Mouse (Mus musculus) embryonic facial prominence, embryonic 13.5 days (tissue): Measurements from ENCODE around the gene Znrf2. TPM values are rescaled to one million over a fixed set of nuclear protein-coding genes. Genes with fewer than 3 reads are reported as not detected.

Experiments
- ATAC-seq: fragments of 200-750 bp; cut with Nextera tagmentation; 2 replicates; pipeline ENCODE4 v1.8.0; 2017; ENCODE audit warnings: low read depth; ENCODE audit not compliant: insufficient number of reproducible peaks, insufficient read depth, low FRiP score, low TSS enrichment
- H3K27ac ChIP-seq: fragments of 300-500 bp; sonication (generic); 2 replicates; pipeline ENCODE4 v1.5.1; 2015; ENCODE audit warnings: moderate library complexity, mild to moderate bottlenecking, inconsistent platforms
- H3K27me3 ChIP-seq: fragments of 300-500 bp; sonication (generic); 2 replicates; pipeline ENCODE4 v1.6.1; 2015; ENCODE audit warnings: mild to moderate bottlenecking, inconsistent platforms
- H3K36me3 ChIP-seq: fragments of 300-500 bp; sonication (generic); 2 replicates; pipeline ENCODE4 v1.6.1; 2015; ENCODE audit warnings: mild to moderate bottlenecking, inconsistent platforms
- H3K4me1 ChIP-seq: fragments of 300-500 bp; sonication (generic); 2 replicates; pipeline ENCODE4 v1.6.1; 2015; ENCODE audit warnings: inconsistent platforms
- H3K4me2 ChIP-seq: fragments of 300-500 bp; sonication (generic); 2 replicates; pipeline ENCODE4 v1.6.1; 2015; ENCODE audit warnings: moderate library complexity, mild to moderate bottlenecking, inconsistent platforms
- H3K4me3 ChIP-seq: fragments of 300-500 bp; sonication (generic); 2 replicates; pipeline ENCODE4 v1.5.1; 2015; ENCODE audit warnings: mild to moderate bottlenecking, inconsistent platforms
- H3K9ac ChIP-seq: fragments of 300-500 bp; sonication (generic); 2 replicates; pipeline ENCODE4 v1.6.1; 2015; ENCODE audit warnings: mild to moderate bottlenecking, inconsistent platforms
- H3K9me3 ChIP-seq: fragments of 300-500 bp; sonication (generic); 2 replicates; pipeline ENCODE4 v1.6.1; 2016; ENCODE audit warnings: inconsistent platforms
- WGBS: fragments of 180-500 bp; shearing (Covaris S2); methylation state at CpG from one replicate; pipeline ENCODE4 v1.1.7; 2015; ENCODE audit warnings: mixed read lengths; 5-methylcytosine and 5-hydroxymethylcytosine counted together
- polyA plus RNA-seq: library from polyadenylated mRNA; unstranded; fragments of >200 nt; fragmentation: Nextera tagmentation; extraction: Ambion mirVana; gene quantifications from 2 replicates; pipeline ENCODE4 v1.2.1, GENCODE M21; 2015

Znrf2 gene
- polyA plus RNA-seq, 1 experiment from 2014 or later, result 3.5 TPM

GRCm38 (mm10) chr6:54830048-54830772 lies 13.5 kb downstream of the Znrf2 start:
- 81% methylated on average over 7 of the region's 7 CpGs for WGBS
- H3K4me3 ChIP-seq, result no peak overlapping the region
- ATAC-seq, result no peak
- no peaks in the 10 kb centered on the region for H3K27me3 ChIP-seq
- H3K4me1 ChIP-seq, result peaks cover 21% of the 10 kb centered on the region
- H3K9ac ChIP-seq, result no peak overlapping the region
- H3K36me3 ChIP-seq, result no peaks in the 10 kb centered on the region
- H3K9me3 ChIP-seq, result no peaks in the 10 kb centered on the region
- H3K27ac ChIP-seq, result no peak overlapping the region; the same call in 1 of the 2 replicates
- H3K4me2 ChIP-seq, result no peak overlapping the region

GRCm38 (mm10) chr6:54831069-54831720 lies 14.5 kb downstream of the Znrf2 start:
- Histone ChIP-seq H3K9me3 (no peaks in the 10 kb centered on the region), H3K9ac (no peak overlapping the region), H3K4me3 (no peak overlapping the region), H3K27ac (no peak overlapping the region), H3K36me3 (no peaks in the 10 kb centered on the region), H3K4me2 (no peak overlapping the region), H3K4me1 (peaks cover 21% of the 10 kb centered on the region), H3K27me3 (no peaks in the 10 kb centered on the region)
- 62% methylated on average over 8 of the region's 8 CpGs for WGBS
- ATAC-seq, result no peak

- Histone ChIP-seq H3K4me3 (no peak overlapping the region), H3K9me3 (0 out of 2 replicates have a peak, but pooled peaks cover 2% of the 10 kb centered on the region), H3K4me2 (no peak overlapping the region), H3K36me3 (no peaks in the 10 kb centered on the region), H3K27me3 (no peaks in the 10 kb centered on the region), H3K4me1 (peaks cover 19% of the 10 kb centered on the region), H3K9ac (no peak overlapping the region), H3K27ac (no peak overlapping the region)
- WGBS, result 75% methylated on average over 2 of the region's 2 CpGs
- no peak for ATAC-seq
Measured at GRCm38 (mm10) chr6:54833427-54833826, 16.7 kb downstream of the Znrf2 start.

DNA sequence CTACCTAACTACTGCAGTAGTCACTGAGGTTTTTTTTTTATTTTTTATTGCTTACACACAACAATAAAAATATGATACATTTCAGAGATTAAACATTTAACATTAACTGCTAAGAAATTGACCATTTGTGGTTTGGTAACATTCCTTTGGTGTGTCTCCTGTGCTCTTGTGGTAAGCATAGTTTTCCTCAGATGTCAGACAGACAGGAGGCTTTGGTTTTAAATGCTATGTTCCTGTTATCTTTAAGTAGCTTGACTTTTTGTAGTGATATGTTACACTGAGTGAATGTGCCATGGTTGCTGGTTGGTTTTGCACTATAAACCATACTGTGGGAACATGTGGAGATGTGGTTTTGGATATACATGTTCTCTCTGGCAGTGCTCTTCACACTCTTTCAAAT lies 19.9 kb downstream of the Znrf2 start:
- no peaks in the 10 kb centered on the region for H3K27me3 ChIP-seq
- ATAC-seq, result no peak

GRCm38 (mm10) chr6:54841399-54841798 lies 24.7 kb downstream of the Znrf2 start:
- Histone ChIP-seq H3K4me2 (no peak overlapping the region), H3K9ac (no peak overlapping the region), H3K27ac (no peak overlapping the region), H3K4me3 (no peak overlapping the region), H3K27me3 (no peaks in the 10 kb centered on the region), H3K36me3 (0 out of 2 replicates have a peak, but pooled peaks cover 3% of the 10 kb centered on the region), H3K4me1 (peaks cover 10% of the 10 kb centered on the region; the same call in 1 of the 2 replicates), H3K9me3 (peaks cover 13% of the 10 kb centered on the region; the same call in 1 of the 2 replicates)
- ATAC-seq, result no peak

More for the DNA sequence above, 19.9 kb downstream of the Znrf2 start:
- Histone ChIP-seq H3K9ac (no peak overlapping the region), H3K9me3 (peaks cover 13% of the 10 kb centered on the region; the same call in 1 of the 2 replicates), H3K4me1 (no peaks in the 10 kb centered on the region), H3K27ac (no peak overlapping the region), H3K4me2 (no peak overlapping the region), H3K4me3 (no peak overlapping the region), H3K36me3 (0 out of 2 replicates have a peak, but pooled peaks cover 3% of the 10 kb centered on the region)

- H3K36me3 ChIP-seq, result 0 out of 2 replicates have a peak, but pooled peaks cover 3% of the 10 kb centered on the region
- H3K4me3 ChIP-seq, result no peak overlapping the region
- no peaks in the 10 kb centered on the region for H3K27me3 ChIP-seq
- H3K27ac ChIP-seq, result no peak overlapping the region
- peaks cover 10% of the 10 kb centered on the region; the same call in 1 of the 2 replicates for H3K4me1 ChIP-seq
- H3K9ac ChIP-seq, result no peak overlapping the region
- peaks cover 13% of the 10 kb centered on the region; the same call in 1 of the 2 replicates for H3K9me3 ChIP-seq
- H3K4me2 ChIP-seq, result no peak overlapping the region
- WGBS, result 48% methylated on average over 1 of the region's 1 CpGs
- no peak for ATAC-seq
Measured at GRCm38 (mm10) chr6:54842041-54842440, 25.3 kb downstream of the Znrf2 start.

DNA sequence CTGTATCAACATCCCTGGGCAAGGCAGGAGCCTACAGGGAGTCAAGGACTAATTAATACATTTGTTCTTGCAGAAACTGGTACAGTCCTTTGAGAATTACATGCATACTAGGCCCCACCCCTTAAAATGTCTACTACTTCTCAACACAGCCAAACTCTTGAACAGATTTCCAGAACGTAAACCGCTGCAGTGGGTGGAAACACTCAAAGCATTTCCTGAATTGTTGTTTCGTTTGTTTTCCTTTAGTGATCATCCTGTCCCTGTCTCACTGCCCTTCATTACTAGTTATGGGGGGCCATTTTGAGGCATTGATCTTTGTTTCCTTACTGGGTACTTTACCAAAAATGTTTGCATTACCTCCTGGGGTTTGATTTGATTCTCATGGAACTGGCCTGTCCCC lies 31.8 kb downstream of the Znrf2 start:
- ATAC-seq, result no peak
- Histone ChIP-seq H3K27me3 (no peaks in the 10 kb centered on the region), H3K27ac (no peak overlapping the region), H3K9me3 (no peaks in the 10 kb centered on the region), H3K4me3 (no peak overlapping the region), H3K4me1 (no peaks in the 10 kb centered on the region), H3K36me3 (no peaks in the 10 kb centered on the region), H3K4me2 (no peak overlapping the region), H3K9ac (no peak overlapping the region)
- 79% methylated on average over 3 of the region's 3 CpGs for WGBS

GRCm38 (mm10) chr6:54849179-54850156 lies 32.8 kb downstream of the Znrf2 start:
- no peaks in the 10 kb centered on the region for H3K4me1 ChIP-seq
- H3K27ac ChIP-seq, result no peak overlapping the region
- H3K9me3 ChIP-seq, result no peaks in the 10 kb centered on the region
- H3K36me3 ChIP-seq, result no peaks in the 10 kb centered on the region
- H3K27me3 ChIP-seq, result no peaks in the 10 kb centered on the region
- H3K9ac ChIP-seq, result no peak overlapping the region
- WGBS, result 39% methylated on average over 4 of the region's 4 CpGs
- no peak overlapping the region for H3K4me3 ChIP-seq
- H3K4me2 ChIP-seq, result no peak overlapping the region
- ATAC-seq, result no peak

DNA sequence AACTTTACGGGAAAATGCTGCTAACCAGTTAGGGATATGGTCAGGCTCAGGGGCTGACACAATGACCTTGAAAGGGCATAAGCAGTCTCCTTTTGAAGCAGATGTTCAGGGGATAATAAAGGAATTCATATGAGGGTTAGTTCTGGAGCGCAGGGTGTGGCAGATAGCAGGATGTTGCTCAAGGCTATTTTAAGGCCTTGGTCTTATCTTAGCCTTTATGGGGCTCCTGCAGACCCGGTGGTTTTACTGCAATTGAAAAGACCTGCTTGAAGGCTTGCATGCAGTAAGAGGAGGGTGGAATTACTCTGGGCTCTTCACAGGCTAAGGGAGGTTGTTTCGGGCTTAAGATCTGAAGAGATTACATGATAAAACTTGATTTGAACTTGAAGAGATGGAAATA lies 35.1 kb downstream of the Znrf2 start:
- no peak overlapping the region for H3K4me3 ChIP-seq
- no peak overlapping the region for H3K9ac ChIP-seq
- H3K4me2 ChIP-seq, result no peak overlapping the region
- H3K9me3 ChIP-seq, result no peaks in the 10 kb centered on the region
- H3K36me3 ChIP-seq, result no peaks in the 10 kb centered on the region
- H3K27me3 ChIP-seq, result no peaks in the 10 kb centered on the region
- 44% methylated on average over 4 of the region's 4 CpGs for WGBS
- H3K4me1 ChIP-seq, result no peaks in the 10 kb centered on the region
- no peak overlapping the region for H3K27ac ChIP-seq
- ATAC-seq, result no peak

GRCm38 (mm10) chr6:54852669-54853068 lies 36.0 kb downstream of the Znrf2 start:
- no peak overlapping the region for H3K4me3 ChIP-seq
- H3K4me1 ChIP-seq, result no peaks in the 10 kb centered on the region
- H3K27me3 ChIP-seq, result no peaks in the 10 kb centered on the region
- no peak overlapping the region for H3K4me2 ChIP-seq
- no peaks in the 10 kb centered on the region for H3K36me3 ChIP-seq
- H3K9me3 ChIP-seq, result no peaks in the 10 kb centered on the region
- no peak for ATAC-seq
- no peak overlapping the region for H3K27ac ChIP-seq
- WGBS, result 13% methylated on average over 3 of the region's 3 CpGs
- no peak overlapping the region for H3K9ac ChIP-seq

DNA sequence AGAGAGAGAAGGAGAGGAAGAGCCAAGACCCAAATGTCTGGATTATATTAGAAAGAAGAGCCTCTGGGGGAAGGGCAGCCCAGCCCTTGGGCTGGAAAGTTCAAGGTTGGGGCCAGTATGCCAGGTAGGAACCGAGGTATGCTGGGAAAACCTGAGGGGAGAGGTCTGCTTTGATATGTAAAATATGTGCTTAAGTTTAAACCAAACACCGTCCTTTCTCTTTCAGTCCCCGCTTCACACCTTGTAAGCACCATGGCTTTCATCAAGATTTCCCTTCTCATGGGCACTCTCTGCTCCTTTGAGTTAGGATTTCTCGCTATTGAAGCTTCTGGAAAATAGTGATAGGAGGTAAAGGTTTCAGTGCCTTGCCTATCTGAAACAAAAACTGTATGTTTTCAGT lies 38.1 kb downstream of the Znrf2 start:
- no peak overlapping the region for H3K4me3 ChIP-seq
- H3K4me2 ChIP-seq, result no peak overlapping the region
- no peaks in the 10 kb centered on the region for H3K4me1 ChIP-seq
- H3K9me3 ChIP-seq, result no peaks in the 10 kb centered on the region
- WGBS, result 49% methylated on average over 4 of the region's 4 CpGs
- no peak overlapping the region for H3K27ac ChIP-seq
- ATAC-seq, result no peak
- H3K27me3 ChIP-seq, result no peaks in the 10 kb centered on the region
- H3K36me3 ChIP-seq, result no peaks in the 10 kb centered on the region
- H3K9ac ChIP-seq, result no peak overlapping the region
